Mouse (Mus musculus): ENCODE measurements around the gene Rapgef1.

DNA sequence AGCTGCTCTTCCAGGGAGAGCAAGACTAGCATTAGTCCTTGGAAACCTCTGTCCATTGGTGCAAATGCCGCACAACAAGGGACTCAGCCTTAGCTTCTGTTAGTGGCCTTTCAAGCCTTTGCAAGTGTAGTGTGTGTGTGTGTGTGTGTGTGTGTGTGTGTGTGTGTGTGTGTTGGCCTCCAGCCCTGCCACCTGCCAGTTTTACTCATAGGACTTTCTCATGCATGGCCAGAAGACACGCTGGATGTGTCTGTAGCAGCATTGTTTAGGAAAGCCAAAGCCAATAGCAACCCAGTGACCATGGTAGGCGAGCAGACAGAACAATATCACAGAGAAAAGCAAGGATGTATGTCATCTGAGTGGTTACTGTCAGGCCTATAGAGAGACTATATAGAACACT lies 52.3 kb downstream of the Rapgef1 start:
- TF ChIP-seq CTCF (IDR thresholded peaks at IDR 0.05; ENCODE audit: control insufficient read depth, insufficient read depth, low read length) = no peak
- TF ChIP-seq POLR2A (IDR thresholded peaks at IDR 0.05; ENCODE audit: borderline replicate concordance, control insufficient read depth, low read depth, low read length) = no peak
